Mouse (Mus musculus) layer of hippocampus, adult 9-11 months (tissue): ENCODE results near the gene Map1s.

ENCODE experiments used
- DNase-seq: peaks from one replicate; pipeline ENCODE4 v3.0.0; 2022

Gene Map1s

DNA sequence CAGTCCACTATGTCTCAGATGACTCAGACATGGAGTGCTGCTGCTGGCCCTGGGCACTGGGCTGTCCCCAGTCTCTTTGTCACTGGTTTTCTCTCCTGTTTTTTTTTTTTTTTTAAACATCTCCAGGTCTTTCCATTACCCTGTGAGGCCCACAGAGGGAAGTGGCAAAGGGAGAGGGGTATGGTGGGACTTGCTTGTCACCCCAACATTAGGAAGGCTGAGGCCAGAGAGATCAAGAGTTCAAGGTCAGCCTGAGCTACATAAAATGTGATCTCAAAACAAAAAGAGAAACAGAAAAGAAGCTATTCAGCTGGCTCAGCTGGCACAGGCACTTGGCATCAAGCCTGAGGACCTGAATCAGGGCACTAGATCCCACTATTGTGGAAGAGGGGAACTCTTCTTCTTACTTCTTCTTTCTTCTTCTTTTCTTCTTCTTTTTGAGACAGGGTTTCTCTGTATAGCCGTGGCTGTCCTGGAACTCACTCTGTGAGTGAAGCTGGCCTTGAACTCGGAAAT, 4.8 kb upstream of the Map1s start:
- DNase-seq = no peak

GRCm38 (mm10) chr8:70902211-70902610, 3.5 kb upstream of the Map1s start:
- DNase-seq = no peak

- no peak for DNase-seq
Measured at GRCm38 (mm10) chr8:70903112-70903511, 2.6 kb upstream of the Map1s start.

DNA sequence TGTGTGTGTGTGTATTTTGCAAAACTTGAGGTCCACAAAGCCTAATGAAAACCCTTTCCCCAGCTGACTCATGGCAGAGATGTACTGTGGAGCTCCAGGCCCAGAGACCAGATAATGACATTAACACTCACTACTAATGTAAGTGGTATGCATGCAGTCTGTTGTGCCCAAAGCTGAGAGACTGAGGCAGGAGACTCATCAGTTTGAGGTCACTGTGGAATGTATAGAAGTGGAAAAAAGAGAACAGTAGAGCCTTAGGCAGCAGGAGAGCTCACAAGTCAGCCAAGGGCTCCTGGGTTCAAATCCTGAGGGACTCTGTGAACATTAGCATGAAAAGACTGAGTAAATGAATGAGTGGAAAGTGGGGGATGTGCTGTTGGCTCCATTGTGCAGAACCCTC, 2.1 kb upstream of the Map1s start:
- DNase-seq = no peak

DNA sequence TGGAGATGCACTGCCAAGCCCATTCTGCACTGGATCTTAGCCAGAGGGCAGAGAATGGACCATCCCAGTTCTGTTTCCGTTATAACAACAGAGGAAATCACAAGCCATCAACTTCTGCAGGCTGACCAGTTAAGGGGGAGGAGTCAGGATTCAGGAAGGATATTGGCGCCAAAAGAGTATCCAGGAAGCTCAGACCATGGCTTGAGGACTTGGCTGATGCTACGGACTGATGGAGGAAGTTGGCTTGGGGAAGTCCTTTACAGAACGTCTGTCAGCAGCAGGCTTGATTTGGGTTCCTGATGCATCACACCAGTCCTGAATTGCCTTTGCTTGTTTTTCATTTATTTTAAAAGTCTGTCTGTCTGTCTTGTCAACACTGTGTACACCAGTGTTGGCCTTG, 1.2 kb upstream of the Map1s start:
- DNase-seq = peak; percentile 75

DNA sequence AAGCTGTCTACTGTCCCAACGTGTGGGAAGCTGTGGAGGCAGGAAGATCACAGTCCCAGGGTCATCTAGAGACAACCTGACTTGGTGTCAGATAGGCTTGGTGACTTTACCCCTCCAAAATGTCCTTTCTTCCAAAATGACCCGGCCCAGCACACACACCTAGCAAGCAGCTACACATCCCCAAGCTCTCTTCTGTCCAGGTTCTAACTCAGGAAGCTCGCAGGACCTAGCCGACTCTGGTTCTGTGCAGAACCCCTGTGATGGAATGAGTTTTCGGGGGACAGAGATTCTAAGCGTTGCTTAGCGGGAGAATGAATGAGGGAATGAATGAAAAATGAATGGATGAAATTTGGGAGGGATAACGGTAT, 285 bp upstream of the Map1s start:
- no peak for DNase-seq

DNA sequence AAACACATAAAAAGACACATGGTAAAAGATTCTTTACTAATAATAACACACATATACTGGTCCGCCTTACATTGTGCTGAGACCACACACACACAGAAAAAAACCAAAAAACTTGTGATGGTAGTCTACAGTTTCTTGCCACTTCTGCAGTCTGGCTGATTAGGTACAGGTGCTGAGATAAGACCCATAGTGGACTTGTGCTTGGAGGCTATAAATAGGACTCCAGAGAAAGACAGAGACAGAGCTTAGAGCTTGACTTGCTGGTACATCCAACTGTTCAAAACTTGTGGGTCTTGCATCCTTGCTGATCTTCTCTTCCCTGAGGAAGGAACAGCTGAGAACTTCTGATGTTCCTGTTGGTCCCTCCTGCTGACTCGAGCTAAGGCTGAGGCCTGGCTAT, 1.8 kb downstream of the Map1s start:
- DNase-seq = no peak

- DNase-seq = no peak
Measured at GRCm38 (mm10) chr8:70911596-70911995, 5.9 kb downstream of the Map1s start.

- DNase-seq = no peak
Measured at GRCm38 (mm10) chr8:70912955-70913354, 7.2 kb downstream of the Map1s start.

- DNase-seq = no peak
Measured at GRCm38 (mm10) chr8:70913523-70913922, 7.8 kb downstream of the Map1s start.

DNA sequence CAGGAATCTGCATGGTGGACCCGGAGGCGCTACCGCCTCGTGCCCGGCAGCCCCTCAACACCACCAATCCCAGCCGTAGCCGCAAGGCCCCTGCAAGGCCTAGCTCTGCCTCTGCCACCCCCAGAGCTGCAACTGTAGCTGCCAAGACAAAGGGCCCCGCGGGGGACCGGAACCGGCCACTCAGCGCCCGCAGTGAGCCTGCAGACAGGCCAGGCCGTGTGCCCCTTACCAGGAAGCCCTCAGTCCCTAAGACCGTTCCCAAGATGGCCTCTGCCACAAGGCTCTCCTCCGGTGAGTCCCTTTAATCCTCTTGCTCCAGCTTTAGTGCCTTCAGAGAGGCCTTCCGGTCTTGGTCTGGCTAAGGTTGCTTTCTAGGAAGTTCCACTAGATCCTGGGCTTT, 9.0 kb downstream of the Map1s start:
- DNase-seq = no peak

DNA sequence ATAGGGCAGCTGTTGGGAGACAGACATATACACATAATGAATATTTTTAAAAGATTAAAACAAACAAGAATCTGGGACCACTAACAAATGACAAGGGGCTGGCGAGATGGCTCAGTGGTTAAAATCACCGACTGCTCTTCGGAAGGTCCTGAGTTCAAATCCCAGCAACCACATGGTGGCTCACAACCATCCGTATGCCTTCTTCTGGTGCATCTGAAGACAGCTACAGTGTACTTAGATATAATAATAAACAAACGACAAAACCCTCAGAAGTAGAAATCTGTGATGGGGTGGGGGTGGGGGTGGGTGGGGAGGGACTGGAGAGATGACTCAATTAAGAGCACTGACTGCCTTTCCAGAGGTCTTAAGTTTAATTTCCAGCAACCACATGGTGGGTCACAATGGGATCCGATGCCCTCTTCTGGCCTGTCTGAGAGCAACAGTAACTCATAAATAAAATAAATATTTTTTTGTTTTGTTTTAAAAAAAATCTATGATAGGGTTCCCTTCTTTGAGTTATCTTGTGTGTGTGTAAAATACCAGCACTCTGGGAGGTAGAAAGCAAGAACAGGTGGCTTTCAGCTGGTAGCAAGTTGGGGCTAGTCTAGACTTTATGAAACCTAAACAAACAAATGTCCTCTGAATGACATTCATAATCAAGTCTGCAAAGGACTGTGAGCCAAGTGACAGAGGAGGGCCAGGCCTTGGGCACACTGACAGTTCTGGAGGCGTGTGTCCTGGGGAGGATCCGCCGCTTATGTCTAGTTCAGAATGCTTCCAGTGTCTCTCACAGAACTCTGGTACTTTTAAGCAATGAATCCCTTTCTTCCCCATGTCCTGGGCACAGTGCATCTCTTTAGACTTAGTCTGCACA, 14.6 kb downstream of the Map1s start:
- DNase-seq = no peak

- peak; percentile 1 for DNase-seq
Measured at GRCm38 (mm10) chr8:70924151-70924550, 18.4 kb downstream of the Map1s start.

DNA sequence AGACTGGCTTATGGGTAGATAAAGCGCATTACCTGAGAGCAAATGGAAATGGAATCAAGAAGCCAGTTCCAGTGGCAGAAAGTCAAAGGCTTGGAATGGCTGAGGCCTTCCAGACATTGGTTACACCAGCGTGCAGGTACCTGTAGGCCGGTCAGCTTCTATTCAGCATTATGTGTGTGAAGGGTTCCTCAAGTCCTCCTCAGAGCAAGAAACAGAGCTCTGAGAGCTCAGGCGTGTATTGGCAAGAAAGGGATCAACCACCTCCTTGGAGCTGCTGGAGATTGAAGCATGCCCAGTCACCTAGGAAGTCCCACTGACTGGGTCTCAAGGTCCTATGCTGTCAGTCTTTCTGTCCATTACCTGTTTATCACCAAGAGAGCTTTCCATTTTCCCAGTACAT, 20.0 kb downstream of the Map1s start:
- DNase-seq = no peak

DNA sequence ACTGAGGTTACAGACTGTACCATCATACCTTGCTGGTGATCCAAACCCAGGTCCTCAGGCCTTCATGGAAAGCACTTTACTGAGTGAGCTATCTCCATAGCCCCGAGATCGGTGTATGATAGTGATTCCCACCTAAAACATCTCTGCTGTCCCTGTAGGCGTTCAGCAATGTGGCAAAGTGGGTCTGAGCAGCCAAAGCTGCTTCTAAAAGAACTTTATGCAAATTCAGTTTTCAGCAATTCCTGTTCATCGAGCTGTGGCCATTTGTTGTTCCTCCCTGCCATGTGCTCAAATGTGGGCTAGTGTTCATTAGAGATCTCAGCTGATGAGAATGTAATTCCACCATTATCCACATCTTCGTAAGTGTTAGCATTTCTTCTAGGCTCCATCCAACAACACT, 20.7 kb downstream of the Map1s start:
- DNase-seq = peak; percentile 61

DNA sequence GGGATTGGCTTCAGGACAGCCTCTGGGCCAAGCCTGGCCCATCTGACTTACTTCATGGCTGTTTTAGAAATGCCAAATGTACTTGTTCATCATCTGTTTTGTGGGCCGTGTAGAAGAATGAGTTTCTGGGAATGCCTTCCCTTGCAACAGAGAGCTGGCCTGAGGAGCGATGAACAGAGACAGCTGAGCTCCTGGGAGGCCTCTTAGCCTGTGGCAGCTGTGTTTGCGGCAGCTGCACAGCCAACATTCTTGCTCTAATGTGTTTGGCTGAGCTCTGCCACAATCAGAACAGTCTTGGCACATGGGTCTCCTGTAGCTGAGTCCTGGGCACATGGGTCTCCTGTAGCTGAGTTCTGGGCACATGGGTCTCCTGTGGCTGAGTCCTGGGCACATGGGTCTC, 22.4 kb downstream of the Map1s start:
- DNase-seq = peak; percentile 2

- DNase-seq = peak; percentile 0
Measured at GRCm38 (mm10) chr8:70928778-70929322, 23.1 kb downstream of the Map1s start.

- DNase-seq = no peak
Measured at GRCm38 (mm10) chr8:70931731-70932130, 26.0 kb downstream of the Map1s start.

GRCm38 (mm10) chr8:70933036-70933435, 27.3 kb downstream of the Map1s start:
- DNase-seq = no peak

GRCm38 (mm10) chr8:70934786-70935185, 29.1 kb downstream of the Map1s start:
- peak; percentile 40 for DNase-seq

DNA sequence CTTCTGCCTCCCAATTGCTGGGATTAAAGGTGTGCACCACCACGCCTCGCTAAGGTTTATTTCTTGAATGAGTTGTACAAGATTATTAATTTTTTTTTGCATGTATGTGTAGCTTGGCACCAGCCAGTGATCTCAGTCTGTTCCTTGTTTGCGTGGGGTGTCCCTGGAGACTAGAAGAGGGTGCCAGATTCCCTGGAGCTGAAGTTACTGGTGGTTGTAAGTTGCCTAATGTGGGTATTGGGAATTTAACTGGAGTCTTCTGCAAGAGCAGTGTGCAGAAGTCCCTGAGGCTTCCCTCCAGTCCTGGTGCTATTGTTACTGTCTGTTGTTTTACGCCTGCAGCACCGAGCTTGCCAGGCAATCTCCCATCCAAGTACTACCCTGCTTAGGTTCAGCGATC, 31.5 kb downstream of the Map1s start:
- DNase-seq = peak; percentile 45

DNA sequence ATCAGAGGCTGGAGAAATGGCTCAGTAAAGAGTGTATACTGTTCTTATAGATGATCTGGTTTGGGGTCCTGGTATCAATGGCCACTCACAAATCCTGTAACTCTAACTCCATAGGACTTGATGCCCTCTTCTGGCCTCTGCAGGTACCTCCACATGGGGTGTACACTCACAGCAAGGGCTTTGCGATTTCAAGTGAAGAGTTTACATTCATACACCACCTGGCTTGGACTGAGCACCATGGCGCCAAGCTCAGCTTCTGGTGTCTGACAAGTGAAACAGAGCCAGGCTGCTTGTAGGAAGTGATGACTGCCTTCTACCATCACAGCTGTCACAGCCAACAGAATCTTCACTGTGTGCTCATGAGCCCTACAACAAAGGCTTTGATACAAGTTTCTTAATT, 35.7 kb downstream of the Map1s start:
- DNase-seq = peak; percentile 38

DNA sequence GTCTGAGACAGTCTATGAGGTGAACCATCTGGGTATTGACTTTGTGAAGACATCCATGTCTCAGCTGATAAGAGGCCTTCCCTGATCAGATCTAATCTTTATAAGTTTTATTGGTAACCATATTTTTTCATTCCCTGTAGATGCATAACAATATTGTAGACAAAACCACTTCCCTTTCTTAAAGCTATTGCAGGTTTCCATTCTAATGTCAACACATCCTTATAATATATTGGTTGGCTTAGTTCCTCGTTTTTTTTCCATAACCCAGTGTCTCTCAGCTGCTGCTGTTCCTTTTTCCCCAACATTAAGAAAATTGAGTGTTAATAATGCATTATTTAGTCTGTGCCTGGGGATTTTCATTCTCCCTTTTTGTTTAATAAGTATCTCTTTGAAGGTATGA, 37.5 kb downstream of the Map1s start:
- no peak for DNase-seq

- DNase-seq = no peak
Measured at GRCm38 (mm10) chr8:70949847-70950246, 44.1 kb downstream of the Map1s start.
